Mouse (Mus musculus) adrenal gland, postnatal 25 days (tissue): ENCODE measurements around the gene Myrfl. TPM values are rescaled to one million over a fixed set of nuclear protein-coding genes. Genes with fewer than 3 reads are reported as not detected.
A peak's percentile ranks its signal among the peaks of the same experiment; 100 is the strongest.

Experiments used
- DNase-seq: peaks from one replicate; pipeline ENCODE4 v3.0.0; 2021; ENCODE audit warnings: mixed read lengths
- long read RNA-seq: library from polyadenylated mRNA; stranded (forward); transcript quantifications from one replicate; pipeline ENCODE4 v2.0.0, GENCODE M21; 2021
- total RNA-seq: library from RNA; stranded (reverse); gene quantifications from 2 replicates; pipeline ENCODE4 v1.2.3, GENCODE M21; 2021

The Myrfl gene
- 0.09 and 0.29 TPM in 2 replicates for total RNA-seq
- long read RNA-seq: 0 reads

DNA sequence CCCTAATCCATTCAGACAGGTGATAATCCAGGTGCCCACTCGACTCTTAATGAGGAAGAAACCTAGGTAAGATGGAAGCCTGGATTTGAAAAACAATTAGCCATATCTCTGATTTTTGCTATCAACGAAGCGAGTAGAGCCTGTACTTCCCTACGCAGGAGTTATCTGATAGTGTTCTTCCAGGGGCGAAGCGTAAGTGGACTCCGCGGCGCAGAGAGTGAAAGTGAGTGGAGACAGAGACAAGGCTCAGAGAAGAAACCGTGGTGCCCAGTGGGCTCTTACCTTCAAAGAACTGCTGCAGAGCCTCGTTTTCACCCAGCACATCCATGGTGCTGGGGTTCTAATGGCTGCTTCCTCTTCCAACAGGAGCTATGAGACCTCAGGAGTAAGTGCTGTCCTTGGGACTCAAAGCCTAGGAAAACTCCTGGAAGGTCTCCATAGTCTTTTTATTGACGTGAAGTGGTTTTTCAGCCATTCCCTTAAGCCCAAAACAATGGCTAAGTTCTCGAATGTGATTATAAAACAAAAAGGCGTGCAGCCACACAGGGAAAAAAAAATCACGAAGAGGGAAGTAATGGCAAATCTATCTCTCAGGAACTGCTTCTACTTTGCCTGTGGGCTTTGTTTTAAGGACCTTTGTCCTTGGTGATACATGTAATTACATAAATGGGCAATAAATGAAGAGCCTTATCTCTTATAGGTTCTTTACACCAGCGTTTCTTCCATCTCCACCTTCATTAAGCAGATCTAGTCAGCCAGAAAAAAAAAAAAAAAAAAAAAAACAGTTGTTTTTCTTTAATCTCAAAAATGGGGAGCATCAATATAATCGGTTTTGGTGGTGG lies at the start of gene Myrfl:
Gene Myrfl (minus strand): TSS at position 584 of the 842 bp plus-strand sequence.
- DNase-seq: no peak

DNA sequence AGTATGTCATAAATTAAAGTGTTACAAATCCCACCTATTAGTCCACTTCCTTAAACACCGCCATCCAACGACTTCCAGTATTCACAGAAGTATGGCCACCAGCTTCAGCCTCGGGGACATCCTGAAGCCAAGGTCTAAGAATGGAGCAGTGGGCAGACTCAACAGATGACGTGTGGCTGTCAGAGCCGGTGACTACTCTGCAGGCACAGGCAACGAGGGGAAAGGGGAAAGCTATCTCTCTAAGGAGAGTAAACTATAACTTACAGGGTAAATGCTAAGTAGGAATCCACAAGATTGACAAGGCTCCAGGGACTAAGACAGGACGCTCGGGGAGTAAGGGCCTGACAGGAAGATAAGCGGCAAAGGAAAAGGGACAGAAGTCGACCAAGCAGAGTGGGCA lies 48.2 kb upstream of the Myrfl start:
- no peak for DNase-seq

DNA sequence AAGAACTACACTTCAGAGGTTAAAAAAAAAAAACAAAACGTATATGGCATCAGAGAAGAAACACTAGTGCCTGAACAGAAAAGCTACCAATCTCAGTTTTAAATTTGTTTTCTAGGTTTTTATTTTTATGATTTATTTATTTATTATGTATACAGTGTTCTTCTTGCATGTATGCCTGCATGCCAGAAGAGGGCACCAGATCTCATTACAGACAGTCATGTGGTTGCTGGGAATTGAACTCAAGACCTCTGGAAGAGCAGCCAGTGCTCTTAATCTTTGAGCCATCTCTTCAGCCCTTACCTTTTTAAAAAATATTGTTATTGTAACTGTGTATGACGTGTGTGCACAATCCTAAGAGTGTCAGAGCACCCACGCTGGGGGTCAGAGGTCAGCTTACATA lies 47.4 kb upstream of the Myrfl start:
- DNase-seq: no peak

DNA sequence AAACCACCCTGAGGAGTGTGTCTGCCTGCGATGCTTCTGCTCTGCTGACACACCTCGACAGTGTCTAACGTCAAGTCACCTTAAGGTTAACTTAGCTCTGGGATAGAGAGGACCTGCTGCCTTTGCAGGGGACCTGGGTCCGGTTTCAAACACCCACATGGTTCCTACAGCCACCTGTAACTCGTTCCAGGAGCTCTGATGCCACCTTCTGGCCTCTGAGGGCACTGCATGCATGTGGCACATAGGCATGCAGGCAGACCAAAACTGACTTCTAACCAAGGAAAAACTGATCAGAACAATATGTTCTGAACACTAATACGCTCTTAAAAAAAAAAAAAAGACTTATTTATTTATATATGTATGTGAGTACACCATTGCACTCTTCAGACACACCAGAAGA lies 46.3 kb upstream of the Myrfl start:
- DNase-seq: no peak

DNA sequence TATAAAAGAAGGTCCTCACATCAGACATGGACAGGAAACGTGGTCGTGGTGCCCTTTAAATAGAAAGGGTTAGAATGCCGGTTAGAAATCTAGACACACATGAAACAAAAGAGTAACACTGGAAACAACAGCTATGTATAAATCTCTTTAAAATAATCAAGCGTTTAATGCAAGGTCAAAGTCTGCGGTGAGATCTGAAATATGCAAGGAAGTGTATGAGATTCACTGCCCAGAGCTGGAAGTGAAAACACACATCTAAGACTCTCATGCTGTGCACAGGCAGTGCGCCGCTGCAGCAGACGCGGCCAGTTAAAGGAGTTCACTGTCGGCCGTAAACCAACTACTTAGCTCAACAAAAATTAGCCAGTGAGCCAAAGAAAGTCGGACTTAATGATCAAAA lies 38.3 kb upstream of the Myrfl start:
- DNase-seq: no peak

DNA sequence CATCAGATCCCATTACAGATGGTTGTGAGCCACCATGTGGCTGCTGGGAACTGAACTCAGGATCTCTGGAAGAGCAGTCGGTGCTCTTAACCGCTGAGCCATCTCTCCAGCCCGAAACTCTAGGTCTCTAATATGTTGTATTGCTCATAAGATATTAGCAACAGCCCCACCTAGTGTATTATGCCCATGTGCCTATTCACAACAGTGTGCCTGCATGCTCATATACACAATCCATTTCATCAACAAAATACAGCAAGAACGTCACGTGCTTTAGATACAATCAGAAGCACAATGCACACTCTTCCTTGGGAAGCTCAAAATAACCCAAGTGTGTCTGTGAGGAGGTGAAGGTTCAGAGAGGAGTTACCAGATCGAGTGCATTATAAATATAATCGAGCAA lies 37.1 kb upstream of the Myrfl start:
- DNase-seq: no peak

DNA sequence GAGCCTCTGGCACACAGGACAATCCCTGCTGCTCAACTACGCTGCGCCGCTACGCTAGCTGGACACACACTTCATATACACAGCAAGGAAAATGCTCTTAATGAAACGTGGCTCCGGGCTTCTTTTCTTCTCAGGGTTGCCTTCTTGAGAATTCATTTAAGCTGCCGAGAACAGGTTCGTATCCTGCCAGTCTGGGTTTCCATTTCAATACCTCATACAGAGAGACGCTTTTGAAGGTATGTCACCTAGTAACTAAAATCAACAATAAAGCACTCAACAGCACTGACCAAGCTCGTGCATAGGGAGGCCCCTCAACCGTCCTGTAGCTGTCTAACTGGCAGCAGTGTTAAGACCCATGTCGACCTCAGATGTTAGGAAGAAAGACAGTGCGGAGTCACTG lies 35.7 kb upstream of the Myrfl start:
- DNase-seq: no peak

DNA sequence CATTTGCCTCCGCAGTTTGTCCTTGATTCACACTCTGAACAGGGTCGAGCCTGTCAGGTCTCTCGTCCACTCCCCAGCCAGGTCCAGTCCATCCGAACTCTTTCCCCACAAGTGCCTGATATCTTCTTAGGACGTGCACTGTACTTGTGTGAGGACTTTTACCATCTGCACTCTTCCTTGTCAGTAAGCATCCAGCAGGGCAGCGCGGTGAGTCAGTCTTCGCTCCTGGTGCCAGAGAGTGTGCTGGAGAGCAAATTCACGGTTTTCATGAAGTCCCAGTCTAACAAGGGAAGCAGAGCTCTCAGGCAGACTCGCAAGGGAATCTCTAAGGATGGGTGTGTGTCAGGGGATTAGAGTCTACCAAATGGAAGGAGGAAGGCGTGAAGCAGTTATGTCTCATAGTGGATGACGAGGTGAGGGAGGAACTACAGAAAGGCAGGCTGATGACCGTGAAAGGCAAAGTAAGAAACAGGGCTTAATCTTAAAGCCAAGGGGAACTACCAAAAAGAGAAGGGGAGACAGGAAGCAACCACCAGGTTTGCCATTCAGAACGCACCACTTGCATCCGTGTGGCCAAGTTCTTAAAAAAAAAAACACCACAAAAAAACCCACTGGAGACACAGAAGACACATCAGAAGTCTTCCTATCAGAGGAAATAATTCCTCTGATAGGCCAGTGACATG lies 34.9 kb upstream of the Myrfl start:
- DNase-seq: peak; percentile 39

DNA sequence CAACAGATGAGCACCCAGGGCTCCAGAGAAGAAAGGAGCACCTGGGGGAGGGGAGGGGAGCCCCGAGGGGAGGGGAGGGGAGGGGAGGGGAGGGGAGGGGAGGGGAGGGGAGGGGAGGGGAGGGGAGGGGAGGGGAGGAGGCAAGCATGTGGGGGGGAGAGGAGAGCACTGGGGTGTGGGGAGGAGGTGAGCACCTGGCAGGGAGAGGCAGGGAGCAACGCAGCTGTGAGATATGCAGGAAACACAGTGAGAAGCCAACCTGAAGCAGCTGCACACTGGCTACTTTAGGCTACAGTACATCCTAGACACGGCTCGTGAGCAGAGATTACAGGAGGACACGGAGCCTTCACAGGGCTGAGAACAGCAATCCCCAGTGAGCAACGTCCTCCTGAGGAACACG lies 34.2 kb upstream of the Myrfl start:
- no peak for DNase-seq

DNA sequence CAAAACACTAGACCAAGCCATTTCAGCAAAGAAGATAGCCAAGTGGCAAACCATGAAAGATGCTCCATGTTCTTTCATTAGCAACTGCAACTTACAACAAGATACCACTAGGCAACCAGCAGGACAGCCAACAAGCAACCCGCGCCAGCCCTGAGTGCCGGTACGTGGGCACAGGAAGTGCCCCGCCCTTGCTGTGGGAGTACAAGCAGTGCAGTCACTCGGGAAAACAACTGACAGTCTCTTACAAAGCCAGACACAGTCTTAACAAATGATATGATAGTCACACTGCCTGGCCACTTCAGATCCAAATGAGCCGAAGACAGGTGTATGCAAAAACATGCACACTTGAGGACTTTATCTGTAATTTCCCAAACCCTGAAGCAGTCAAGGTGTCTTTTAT lies 33.8 kb upstream of the Myrfl start:
- no peak for DNase-seq

DNA sequence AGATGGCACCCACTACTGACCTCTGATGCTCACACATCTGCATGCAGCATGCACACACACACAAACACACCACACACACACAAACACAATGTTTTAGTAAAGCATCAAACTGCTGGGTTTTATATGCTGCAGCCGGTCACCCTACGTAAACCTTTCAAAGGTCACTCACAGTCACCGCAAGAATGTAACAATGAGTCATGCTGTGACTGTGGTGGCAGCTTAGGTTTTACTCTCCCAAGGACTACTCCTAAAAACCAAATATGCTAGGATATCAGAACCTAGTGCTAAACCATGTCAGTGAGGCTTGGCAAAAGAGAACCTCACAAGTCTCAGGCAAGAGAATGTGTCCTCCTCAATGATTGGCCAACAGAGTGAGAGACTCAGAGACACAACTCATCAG lies 32.1 kb upstream of the Myrfl start:
- no peak for DNase-seq

DNA sequence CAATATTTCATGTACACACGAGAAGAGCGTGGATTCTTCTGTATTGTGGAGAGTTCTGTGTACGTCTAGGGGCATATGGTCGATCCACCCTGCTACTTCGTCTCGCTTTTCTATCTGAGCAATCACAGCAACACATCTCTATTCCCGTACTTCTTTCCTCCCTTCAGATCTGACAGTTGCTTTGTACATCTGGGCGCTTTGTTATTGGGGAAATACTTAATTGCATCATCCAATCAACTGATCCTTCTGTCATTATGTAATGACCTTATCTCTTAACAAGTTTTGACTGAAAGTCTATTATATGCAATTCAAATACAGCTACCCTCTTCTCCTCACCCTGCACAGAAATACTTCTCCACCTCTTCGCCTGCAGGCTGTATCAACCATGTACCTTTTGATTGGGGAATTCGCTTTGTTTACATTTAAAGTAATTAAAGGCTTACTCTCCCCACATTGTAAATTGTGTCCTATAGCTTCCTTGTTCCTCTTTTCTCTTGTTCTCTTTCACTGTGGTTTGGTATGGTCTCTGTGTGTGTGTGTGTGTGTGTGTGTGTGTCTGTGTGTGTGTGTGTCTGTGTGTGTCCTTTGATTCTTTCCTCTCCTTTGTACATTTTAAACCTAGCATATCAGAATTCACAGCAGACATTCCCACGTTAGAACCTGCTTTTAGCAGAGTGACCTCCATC lies 29.9 kb upstream of the Myrfl start:
- no peak for DNase-seq

DNA sequence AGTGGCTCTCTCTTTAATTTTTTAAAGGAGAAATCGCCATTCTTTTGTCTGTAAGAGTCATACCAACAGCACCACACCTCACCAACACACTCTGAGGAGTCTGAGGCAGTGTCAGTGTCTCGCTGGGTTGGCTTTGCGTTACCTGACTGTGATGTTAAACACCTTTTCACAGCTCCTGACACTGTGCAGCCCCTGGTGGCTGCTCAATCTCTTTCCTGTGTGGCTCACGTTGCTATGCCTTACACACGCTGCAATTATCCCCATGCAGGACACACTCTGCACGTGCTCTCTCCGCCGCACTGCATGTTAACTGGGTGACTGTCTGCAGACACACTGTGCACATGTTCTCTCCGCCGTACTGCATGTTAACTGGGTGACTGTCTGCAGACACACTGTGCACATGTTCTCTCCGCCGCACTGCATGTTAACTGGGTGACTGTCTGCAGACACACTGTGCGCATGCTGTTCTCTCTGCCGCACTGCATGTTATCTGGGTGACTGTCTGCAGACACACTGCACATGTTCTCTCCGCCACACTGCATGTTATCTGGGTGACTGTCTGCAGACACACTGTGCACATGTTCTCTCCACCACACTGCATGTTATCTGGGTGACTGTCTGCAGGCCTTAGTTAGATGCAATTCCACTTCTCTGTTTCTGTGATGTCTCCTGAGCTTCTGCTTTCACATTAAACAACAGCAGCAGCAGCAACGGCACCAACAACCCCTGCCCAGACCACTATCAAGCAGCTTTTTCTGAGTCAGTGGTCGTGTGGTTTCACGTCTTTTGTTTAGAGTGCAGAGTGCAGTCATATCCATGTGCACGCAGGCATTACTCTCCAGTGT lies 27.2 kb upstream of the Myrfl start:
- DNase-seq: no peak

DNA sequence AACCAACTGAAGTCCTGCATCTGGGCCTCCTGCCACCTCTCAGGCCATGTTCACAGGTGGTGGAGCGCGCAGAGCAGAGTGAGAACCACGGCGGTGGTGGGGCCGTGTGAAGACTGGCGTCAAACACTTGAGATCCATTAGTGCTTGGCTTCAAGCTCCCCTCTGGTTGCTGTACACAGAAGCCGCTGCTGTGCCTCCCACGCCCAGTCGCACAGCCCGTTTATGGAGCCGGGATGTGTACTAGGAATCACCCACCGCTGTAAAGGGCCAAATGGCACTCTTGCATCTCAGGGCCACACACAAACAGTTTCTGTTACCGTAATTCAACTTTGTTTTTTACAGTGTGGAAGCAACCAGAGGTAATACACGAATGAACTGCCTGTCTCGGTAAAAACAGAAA lies 25.4 kb upstream of the Myrfl start:
- DNase-seq: no peak

DNA sequence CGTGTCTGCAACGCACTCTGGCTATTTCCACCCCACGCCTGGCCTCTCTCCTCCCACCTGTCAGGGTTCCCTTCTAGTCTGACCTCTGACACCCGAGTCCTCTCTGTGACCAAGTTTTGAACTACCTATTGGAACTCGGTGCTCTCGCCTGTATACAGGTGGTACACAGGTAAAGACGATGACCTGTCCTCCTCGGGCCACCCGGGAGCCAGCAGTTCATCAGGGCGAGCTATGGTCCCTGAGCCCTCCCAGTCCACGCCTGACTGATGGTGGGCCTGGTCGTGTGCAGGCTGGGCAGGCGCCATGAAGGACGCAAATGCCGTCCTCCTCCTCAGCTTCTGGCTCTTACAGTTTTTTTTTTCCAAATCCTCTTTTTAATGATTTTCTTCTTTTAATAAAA lies 24.7 kb upstream of the Myrfl start:
- DNase-seq: no peak

DNA sequence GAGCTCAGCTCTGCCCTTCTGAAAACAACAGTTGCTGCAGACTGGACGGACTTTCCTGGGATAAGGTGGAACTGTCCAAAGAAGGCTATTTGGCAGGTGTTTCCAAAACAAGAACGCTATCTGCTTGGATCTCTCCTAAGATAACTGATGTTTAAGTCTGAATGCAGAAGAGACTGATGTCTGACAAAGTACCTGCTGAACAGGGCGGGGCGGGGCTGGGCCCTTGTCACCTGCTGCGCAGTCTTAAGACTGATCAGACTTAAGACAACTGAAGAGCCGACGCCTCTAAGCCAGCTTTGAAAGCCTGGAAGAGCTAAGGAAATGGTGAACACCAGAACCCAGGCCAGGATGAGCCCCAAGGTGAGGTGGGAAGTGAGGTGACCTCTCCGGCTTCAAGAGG lies 23.9 kb upstream of the Myrfl start:
- DNase-seq: no peak

DNA sequence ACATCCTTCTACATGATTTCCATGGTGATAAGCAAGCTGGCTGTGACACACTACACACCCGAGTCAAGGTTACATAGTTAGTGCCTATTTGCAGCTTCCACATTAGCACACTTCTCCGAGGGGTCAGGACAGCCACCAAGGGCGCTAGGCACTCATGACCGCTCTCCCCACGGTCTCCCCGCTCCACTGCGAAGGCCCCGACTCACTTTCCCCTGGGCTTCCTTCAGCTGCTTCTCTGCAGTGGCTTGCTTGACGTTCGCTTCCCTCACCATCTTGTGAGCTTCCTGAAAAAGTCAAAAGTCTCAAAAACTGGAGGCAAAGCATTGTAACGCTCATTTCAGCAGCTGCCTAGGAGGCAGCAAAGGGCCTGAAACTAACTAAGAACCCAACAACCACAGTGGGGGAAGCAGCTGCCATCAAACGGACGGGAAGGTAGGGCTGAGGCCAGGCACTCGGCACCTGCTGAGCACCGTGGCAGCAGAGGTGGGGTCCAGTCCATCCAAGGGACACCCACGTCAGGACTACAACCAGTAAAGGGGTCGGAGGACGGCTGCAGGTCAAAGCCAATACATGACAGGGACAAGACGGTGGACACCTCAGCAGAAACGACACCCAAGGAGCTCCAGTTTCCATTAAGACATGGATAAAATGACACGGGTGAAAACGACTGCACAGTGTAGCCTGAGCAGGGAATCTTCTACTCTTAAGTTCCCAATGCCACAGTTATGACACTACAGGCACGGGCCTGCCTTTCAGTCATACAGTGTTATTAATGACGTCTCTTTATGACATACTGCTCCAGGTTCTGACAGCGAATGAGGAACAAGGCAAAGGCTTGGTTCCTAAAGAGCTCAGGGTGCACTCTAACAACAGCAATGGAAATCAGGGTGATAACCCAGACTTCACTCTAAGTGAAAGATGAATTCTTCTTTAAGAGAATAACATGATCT lies 22.9 kb upstream of the Myrfl start:
- no peak for DNase-seq

DNA sequence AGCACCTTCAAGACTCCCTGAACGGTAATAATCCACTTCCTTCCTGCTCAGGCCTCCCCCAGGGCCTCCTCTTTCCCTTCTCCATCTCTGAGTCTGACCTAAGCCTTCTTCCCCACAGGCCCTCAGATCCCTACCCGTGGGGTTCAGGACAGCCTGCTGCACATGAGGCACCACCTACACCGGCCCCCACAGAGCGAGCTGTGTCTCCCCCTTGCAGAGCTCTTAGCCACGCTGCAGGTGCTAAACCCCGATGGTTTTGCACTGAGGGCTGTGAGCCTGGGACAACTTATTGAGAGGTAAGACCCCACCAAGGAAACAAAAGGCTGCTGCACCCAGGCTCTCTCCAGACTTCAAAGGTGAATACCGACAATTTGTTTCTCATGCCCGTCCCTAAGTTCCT lies 19.9 kb upstream of the Myrfl start:
- DNase-seq: no peak

DNA sequence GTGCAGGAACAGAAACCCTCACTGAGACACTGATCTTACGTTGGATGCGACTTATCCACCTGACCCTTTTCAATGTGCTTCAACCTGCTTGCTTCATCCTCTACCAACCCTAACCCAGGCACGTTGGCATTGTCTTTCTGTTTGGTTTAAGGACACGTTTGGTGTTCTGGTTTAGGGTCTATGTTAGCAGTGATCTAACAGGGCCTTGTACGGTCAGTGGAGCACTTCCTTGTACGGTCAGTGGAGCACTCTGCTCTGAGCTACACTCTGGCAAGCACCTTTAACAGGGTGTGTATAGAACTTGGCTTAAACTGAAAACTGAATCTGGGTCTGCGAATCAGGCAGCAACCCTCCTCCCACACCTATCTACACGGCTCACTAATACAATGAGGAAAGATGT lies 18.6 kb upstream of the Myrfl start:
- no peak for DNase-seq

DNA sequence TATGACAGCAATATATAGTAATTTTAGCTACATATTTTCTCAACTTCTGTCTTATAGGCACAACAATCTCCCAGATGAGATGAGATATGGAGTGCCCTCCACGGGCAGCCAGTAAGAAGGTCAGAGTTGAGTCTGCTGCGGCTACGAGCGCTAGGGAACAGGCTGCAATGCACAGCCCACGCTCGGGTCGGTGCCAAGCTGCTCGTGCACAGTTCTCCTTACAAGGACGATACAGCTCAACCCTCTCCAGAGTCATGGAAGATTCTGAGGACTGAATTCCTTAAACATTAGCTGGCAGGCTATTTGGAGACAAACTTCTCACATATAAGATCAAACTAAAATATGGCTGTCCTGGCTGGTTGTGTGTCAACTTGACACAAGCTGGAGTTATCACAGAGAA lies 17.9 kb upstream of the Myrfl start:
- DNase-seq: peak; percentile 81

DNA sequence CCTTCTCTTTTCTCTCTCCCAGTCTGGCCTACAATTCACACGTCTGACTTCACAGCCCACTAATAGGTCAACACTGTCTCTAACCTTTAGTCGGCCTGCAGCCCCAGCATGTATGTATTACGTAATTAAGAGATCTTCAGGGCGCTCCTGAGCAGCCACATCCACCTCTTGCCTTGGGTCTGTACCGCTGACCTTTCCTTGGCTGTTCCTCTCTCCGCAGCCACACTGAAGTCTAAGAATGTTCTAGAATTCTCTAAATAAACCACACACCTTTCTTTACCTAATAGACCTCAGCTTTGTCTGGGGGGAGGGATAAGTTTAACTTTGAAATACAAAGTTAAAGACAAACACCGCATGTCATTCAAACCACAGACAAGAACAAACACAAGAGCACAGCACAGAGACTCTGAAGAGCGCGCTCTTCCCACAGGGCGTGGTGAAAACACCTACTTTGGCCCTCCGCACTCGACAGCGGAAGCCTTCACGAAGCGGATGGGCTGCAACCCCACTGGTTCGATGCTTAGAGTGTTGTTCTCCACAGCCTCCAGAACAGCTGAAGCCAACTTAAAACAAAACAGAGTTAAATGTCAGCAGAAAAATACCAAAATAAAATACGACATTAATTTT lies 17.0 kb upstream of the Myrfl start:
- DNase-seq: no peak
